Mouse (Mus musculus) ES-E14 (cell line): ENCODE data around the gene Pde6h. TPM values are rescaled to one million over a fixed set of nuclear protein-coding genes. Genes with fewer than 3 reads are reported as not detected.

Experiments
- DNase-seq: peaks from one replicate; pipeline ENCODE4 v3.0.0-alpha.2; 2013; ENCODE audit warnings: low read depth, low spot score
- H3K27ac ChIP-seq: 2 replicates; pipeline ENCODE4 v1.5.1; 2012; ENCODE audit warnings: low read depth, mild to moderate bottlenecking, low read length, moderate library complexity, mixed read lengths; ENCODE audit not compliant: poor library complexity, insufficient read depth, severe bottlenecking
- H3K36me3 ChIP-seq: 2 replicates; pipeline ENCODE4 v1.6.1; 2012; ENCODE audit warnings: mild to moderate bottlenecking, low read length, moderate library complexity, mixed read lengths; ENCODE audit not compliant: control insufficient read depth, poor library complexity, insufficient read depth, severe bottlenecking
- H3K4me1 ChIP-seq, 2 experiments: fragments of 150-350 bp in 1 of 2; sonication (generic) in 1 of 2; 2 replicates each; pipeline ENCODE4 v1.6.1; 2012; ENCODE audit warnings: low read length in 2 of 2, mild to moderate bottlenecking in 1 of 2, mixed read lengths in 1 of 2; ENCODE audit not compliant: control insufficient read depth in 2 of 2, insufficient read depth in 2 of 2, poor library complexity in 1 of 2
- H3K4me3 ChIP-seq, 2 experiments: fragments of 150-350 bp in 1 of 2; sonication (generic) in 1 of 2; 2 replicates each; pipeline ENCODE4 v1.5.1; 2012; ENCODE audit warnings: low read length in 2 of 2, low read depth in 1 of 2, mild to moderate bottlenecking in 1 of 2, mixed read lengths in 1 of 2; ENCODE audit not compliant: insufficient read depth in 1 of 2, poor library complexity in 1 of 2, severe bottlenecking in 1 of 2
- H3K9ac ChIP-seq: 2 replicates; pipeline ENCODE4 v1.6.1; 2012; ENCODE audit warnings: low read depth, mild to moderate bottlenecking, low read length, mixed read lengths; ENCODE audit not compliant: poor library complexity, insufficient read depth, severe bottlenecking
- H3K9me3 ChIP-seq: fragments of 150-350 bp; sonication (generic); 2 replicates; pipeline ENCODE4 v1.6.1; 2012; ENCODE audit warnings: low read depth, mild to moderate bottlenecking, low read length; ENCODE audit not compliant: control insufficient read depth, insufficient read depth
- CHD2 ChIP-seq: IDR thresholded peaks from 2 replicates; pipeline ENCODE4 v1.6.1; 2014; ENCODE audit warnings: mild to moderate bottlenecking, low read depth, low read length, inconsistent platforms
- HCFC1 ChIP-seq: IDR thresholded peaks from 2 replicates; pipeline ENCODE4 v1.6.1; 2012; ENCODE audit warnings: low read length, inconsistent platforms, borderline replicate concordance; ENCODE audit not compliant: insufficient read depth
- MAFK ChIP-seq: IDR thresholded peaks from 2 replicates; pipeline ENCODE4 v1.6.1; 2014; ENCODE audit warnings: mild to moderate bottlenecking, low read depth, low read length, inconsistent platforms; ENCODE audit not compliant: insufficient read depth
- ZC3H11A ChIP-seq: IDR thresholded peaks from 2 replicates; pipeline ENCODE4 v1.6.1; 2012; ENCODE audit warnings: low read depth, mild to moderate bottlenecking, inconsistent platforms, low read length, borderline replicate concordance
- ZNF384 ChIP-seq: IDR thresholded peaks from 2 replicates; pipeline ENCODE4 v1.6.1; 2012; ENCODE audit warnings: low read depth, low read length, inconsistent platforms
- in situ Hi-C, 2 experiments: fragments of 600-800 bp; cut with MboI; formaldehyde crosslinking; loops; one replicate each; pipeline ENCODE4 v1.15.1; 2025; ENCODE audit warnings: low sequenced_read_pairs in 2 of 2, inconsistent platforms in 1 of 2; ENCODE audit not compliant: unreplicated experiment in 2 of 2
- total RNA-seq: library from RNA; depleted of rRNA; stranded (reverse); fragments of 300-350 nt; gene quantifications from 2 replicates; pipeline ENCODE4 v1.2.3, GENCODE M21; 2012

Gene Pde6h
- total RNA-seq, 1 experiment = 0.45 TPM

- in situ Hi-C loops = loop anchor here in 1 of 2 experiments (25.0 kb wide), 1 partner anchor 384 kb away; no protein-coding TSS in a partner anchor
- Histone ChIP-seq H3K27ac (no peak overlapping the region), H3K36me3 (no peaks in the 10 kb centered on the region), H3K9ac (no peak overlapping the region), H3K4me3 (no peak overlapping the region), H3K9me3 (no peaks in the 10 kb centered on the region), H3K4me1 (peaks cover 0 to 7% of the 10 kb centered on the region in 2 experiments; a peak in 2 of 4 replicates)
- TF ChIP-seq MAFK (no peak), ZC3H11A (no peak), ZNF384 (no peak), CHD2 (no peak), HCFC1 (no peak)
- no peak for DNase-seq
Observed at GRCm38 (mm10) chr6:136996336-136996735, 72.7 kb downstream of the Pde6h start.

- Histone ChIP-seq H3K9ac (no peak overlapping the region), H3K4me1 (peaks cover 0 to 7% of the 10 kb centered on the region in 2 experiments; a peak in 2 of 4 replicates), H3K4me3 (no peak overlapping the region), H3K9me3 (no peaks in the 10 kb centered on the region), H3K27ac (no peak overlapping the region), H3K36me3 (no peaks in the 10 kb centered on the region)
- no peak for DNase-seq
- in situ Hi-C loops = loop anchor here in 1 of 2 experiments (25.0 kb wide), 1 partner anchor 386 kb away; no protein-coding TSS in a partner anchor
- TF ChIP-seq CHD2 (no peak), MAFK (no peak), HCFC1 (no peak), ZC3H11A (no peak), ZNF384 (no peak)
Observed at GRCm38 (mm10) chr6:136998181-136998580, 74.5 kb downstream of the Pde6h start.

GRCm38 (mm10) chr6:136999009-136999408, 75.4 kb downstream of the Pde6h start:
- no peak overlapping the region for H3K9ac ChIP-seq
- H3K27ac ChIP-seq = no peak overlapping the region
- peaks cover 0 to 7% of the 10 kb centered on the region in 2 experiments; a peak in 2 of 4 replicates for H3K4me1 ChIP-seq
- in situ Hi-C loops = loop anchor here in 1 of 2 experiments (25.0 kb wide), 1 partner anchor 387 kb away; no protein-coding TSS in a partner anchor
- no peaks in the 10 kb centered on the region for H3K36me3 ChIP-seq
- H3K9me3 ChIP-seq = no peaks in the 10 kb centered on the region
- TF ChIP-seq MAFK (no peak), CHD2 (no peak), HCFC1 (no peak)
- DNase-seq = no peak
- no peak overlapping the region for H3K4me3 ChIP-seq

- Histone ChIP-seq H3K27ac (no peak overlapping the region), H3K4me3 (no peak overlapping the region), H3K4me1 (peaks cover 0 to 7% of the 10 kb centered on the region in 2 experiments; a peak in 2 of 4 replicates), H3K9ac (no peak overlapping the region; the same call in 1 of the 2 replicates), H3K9me3 (no peaks in the 10 kb centered on the region), H3K36me3 (no peaks in the 10 kb centered on the region)
- in situ Hi-C loops = loop anchor here in 1 of 2 experiments (25.0 kb wide), 1 partner anchor 388 kb away; no protein-coding TSS in a partner anchor
- no peak for TF ChIP-seq ZC3H11A
- TF ChIP-seq HCFC1 = no peak
- TF ChIP-seq CHD2 = no peak
- TF ChIP-seq MAFK = no peak
- TF ChIP-seq ZNF384 = no peak
- DNase-seq = no peak
Observed at GRCm38 (mm10) chr6:136999707-137000446, 76.2 kb downstream of the Pde6h start.

- TF ChIP-seq ZC3H11A (no peak), MAFK (no peak), ZNF384 (no peak), HCFC1 (no peak), CHD2 (no peak)
- Histone ChIP-seq H3K4me3 (no peak overlapping the region), H3K4me1 (peaks cover 0 to 2% of the 10 kb centered on the region in 2 experiments; a peak in 1 of 4 replicates), H3K9me3 (no peaks in the 10 kb centered on the region), H3K9ac (peak overlapping the region; percentile 11; the same call in 1 of the 2 replicates), H3K36me3 (no peaks in the 10 kb centered on the region), H3K27ac (peak overlapping the region; percentile 10; the same call in 1 of the 2 replicates)
- in situ Hi-C loops = no loop called here
- DNase-seq = no peak
Observed at GRCm38 (mm10) chr6:137000706-137001105, 77.1 kb downstream of the Pde6h start.
